Mouse (Mus musculus): ENCODE data around the gene Bpi. TPM values are rescaled to one million over a fixed set of nuclear protein-coding genes. Genes with fewer than 3 reads are reported as not detected.

The Bpi gene
- polyA plus RNA-seq, 1 experiment from 2014 or later, result not detected

DNA sequence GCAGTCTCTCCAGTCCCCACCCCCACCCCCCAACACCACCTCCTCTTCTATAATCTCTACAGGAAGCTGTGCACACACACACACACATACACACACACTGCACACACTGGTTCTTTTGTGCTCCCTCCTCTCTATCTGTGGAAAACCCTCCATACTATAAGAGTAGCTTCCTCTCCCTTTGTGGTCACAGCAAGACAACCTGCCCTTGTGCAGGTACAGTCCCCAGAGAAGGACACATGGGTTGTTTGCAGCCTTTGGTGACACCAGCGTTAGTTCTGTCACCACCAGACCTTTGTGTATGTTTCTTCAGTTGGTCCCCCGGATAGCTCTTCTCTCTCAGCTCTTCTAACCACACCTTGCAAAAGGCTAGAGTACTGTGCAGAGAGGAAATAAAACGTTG, 65.0 kb downstream of the Bpi start:
- DNase-seq, result peak; percentile 18
- WGBS, result 53% methylated on average over 3 of the region's 3 CpGs

DNA sequence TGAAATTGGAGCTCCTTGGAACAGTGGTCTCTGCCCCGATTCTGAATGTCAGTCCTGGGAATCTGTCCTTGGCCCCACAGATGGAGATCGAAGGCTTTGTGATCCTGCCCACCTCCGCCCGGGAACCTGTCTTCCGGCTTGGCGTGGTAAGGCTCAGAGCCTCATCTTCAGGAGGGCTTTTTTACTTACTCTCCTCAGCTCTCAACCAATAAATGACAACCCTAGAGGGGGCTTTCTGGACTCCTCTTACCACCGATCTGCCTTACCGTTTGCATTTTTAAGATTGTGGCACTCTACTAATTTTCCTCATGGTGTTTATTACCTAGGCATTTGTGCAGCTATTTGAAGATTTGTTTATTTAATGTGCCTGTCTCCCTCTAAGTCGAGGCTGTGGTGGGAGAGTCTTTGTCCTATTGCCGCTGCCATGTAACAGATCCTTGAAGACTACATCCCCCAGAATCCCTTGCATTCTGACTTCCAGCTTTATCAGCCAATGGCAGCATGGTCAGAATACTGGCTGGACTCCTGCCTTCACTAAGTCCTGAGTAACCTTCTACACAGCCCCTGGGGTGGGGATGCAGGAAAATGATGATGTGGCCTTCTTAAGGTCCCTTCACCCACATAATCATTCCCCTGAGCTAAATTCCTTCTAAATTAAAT, 66.8 kb downstream of the Bpi start:
- ATAC-seq (ENCODE audit: insufficient read depth) (peak; percentile 89), DNase-seq (peak; percentile 67)
- Histone ChIP-seq H3K9me3 (ENCODE audit: low read depth, low read length) (no peaks in the 10 kb centered on the region), H3K9ac (no peak overlapping the region), H3K27ac (ENCODE audit: low read depth) (no peak overlapping the region), H3K27me3 (ENCODE audit: insufficient read depth, low read length) (no peaks in the 10 kb centered on the region), H3K36me3 (ENCODE audit: insufficient read depth) (no peaks in the 10 kb centered on the region), H3K4me2 (no peak overlapping the region), H3K4me3 (ENCODE audit: low read depth, low read length) (no peak overlapping the region), H3K4me1 (ENCODE audit: insufficient read depth) (peaks cover 3% of the 10 kb centered on the region; the same call in 1 of the 2 replicates)
- no peak for TF ChIP-seq CTCF (IDR thresholded peaks at IDR 0.05; ENCODE audit: low read depth)
- 59% methylated on average over 10 of the region's 10 CpGs for WGBS

More for the DNA sequence above, 65.0 kb downstream of the Bpi start:
- H3K9me3 ChIP-seq (ENCODE audit: low read depth, low read length), result no peaks in the 10 kb centered on the region
- no peak overlapping the region for H3K4me3 ChIP-seq (ENCODE audit: low read depth, low read length)
- peaks cover 3% of the 10 kb centered on the region; the same call in 1 of the 2 replicates for H3K4me1 ChIP-seq (ENCODE audit: insufficient read depth)
- TF ChIP-seq CTCF (IDR thresholded peaks at IDR 0.05; ENCODE audit: low read depth), result no peak
- H3K27ac ChIP-seq (ENCODE audit: low read depth), result no peak overlapping the region; the same call in 1 of the 2 replicates
- H3K4me2 ChIP-seq, result no peak overlapping the region
- H3K9ac ChIP-seq, result no peak overlapping the region
- no peaks in the 10 kb centered on the region for H3K36me3 ChIP-seq (ENCODE audit: insufficient read depth)
- no peaks in the 10 kb centered on the region for H3K27me3 ChIP-seq (ENCODE audit: insufficient read depth, low read length)
- ATAC-seq (ENCODE audit: insufficient read depth), result no peak

DNA sequence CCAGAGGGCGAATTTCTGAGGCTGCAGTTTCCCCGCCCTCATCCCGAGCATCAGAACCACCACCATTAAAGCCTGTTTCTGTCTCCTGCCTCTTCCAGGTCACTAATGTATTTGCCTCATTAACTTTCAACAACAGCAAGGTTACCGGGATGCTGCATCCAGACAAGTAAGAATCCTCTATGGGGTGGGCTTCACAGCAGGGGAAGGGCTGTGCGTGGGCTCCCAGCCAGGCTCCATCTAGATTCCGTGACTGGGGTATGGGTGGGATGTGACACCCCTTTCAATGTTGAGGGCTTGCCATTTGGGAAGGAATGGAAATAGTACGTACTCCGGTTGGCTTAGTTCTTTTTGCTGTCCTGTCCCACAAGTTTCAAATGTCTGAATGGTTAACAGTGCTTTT, 67.7 kb downstream of the Bpi start:
- TF ChIP-seq CTCF (IDR thresholded peaks at IDR 0.05; ENCODE audit: low read depth), result no peak
- DNase-seq, result no peak
- peaks cover 3% of the 10 kb centered on the region; the same call in 1 of the 2 replicates for H3K4me1 ChIP-seq (ENCODE audit: insufficient read depth)
- H3K36me3 ChIP-seq (ENCODE audit: insufficient read depth), result no peaks in the 10 kb centered on the region
- H3K4me2 ChIP-seq, result no peak overlapping the region
- no peak for ATAC-seq (ENCODE audit: insufficient read depth)
- H3K4me3 ChIP-seq (ENCODE audit: low read depth, low read length), result no peak overlapping the region
- H3K27ac ChIP-seq (ENCODE audit: low read depth), result no peak overlapping the region
- WGBS, result 86% methylated on average over 8 of the region's 8 CpGs
- no peaks in the 10 kb centered on the region for H3K27me3 ChIP-seq (ENCODE audit: insufficient read depth, low read length)
- no peak overlapping the region for H3K9ac ChIP-seq
- no peaks in the 10 kb centered on the region for H3K9me3 ChIP-seq (ENCODE audit: low read depth, low read length)

Small RNAs within 50 kb of the gene (microRNA-seq; reads per million reads assigned to microRNA genes)
- gene Mir7685 (ENCODE audit: borderline number of aligned reads), result not detected

Other genes starting within 250 kb of the Bpi start
- 25.9 and 27.3 TPM in 2 replicates for gene Tti1, start 229.7 kb upstream of the Bpi start, polyA plus RNA-seq (2014; fragmentation: Nextera tagmentation; extraction: Ambion mirVana)
- gene Rprd1b, start 229.6 kb upstream of the Bpi start, polyA plus RNA-seq (2014; fragmentation: Nextera tagmentation; extraction: Ambion mirVana), result 48.8 and 50.9 TPM in 2 replicates
- gene Tgm2, start 111.7 kb upstream of the Bpi start, polyA plus RNA-seq (2014; fragmentation: Nextera tagmentation; extraction: Ambion mirVana), result 40.8 and 41.7 TPM in 2 replicates
- 6.4 and 9.1 TPM in 2 replicates for gene D630003M21Rik, start 28.9 kb upstream of the Bpi start, polyA plus RNA-seq (2014; fragmentation: Nextera tagmentation; extraction: Ambion mirVana)
- 8.3 and 9.9 TPM in 2 replicates for gene Lbp, start 48.4 kb downstream of the Bpi start, polyA plus RNA-seq (2014; fragmentation: Nextera tagmentation; extraction: Ambion mirVana)
- 0.96 and 1.7 TPM in 2 replicates for gene Snhg11, start 117.5 kb downstream of the Bpi start, polyA plus RNA-seq (2014; fragmentation: Nextera tagmentation; extraction: Ambion mirVana)
- 19.7 and 22.1 TPM in 2 replicates for gene Ralgapb, start 151.8 kb downstream of the Bpi start, polyA plus RNA-seq (2014; fragmentation: Nextera tagmentation; extraction: Ambion mirVana)
- 0.42 TPM in 1 of 2 replicates, not detected in the other for gene Adig, start 244.5 kb downstream of the Bpi start, polyA plus RNA-seq (2014; fragmentation: Nextera tagmentation; extraction: Ambion mirVana)